Mouse (Mus musculus) CD8-positive naive resting alpha-beta T cell, adult 57 days (primary cell): ENCODE results near the gene Egfr. TPM values are rescaled to one million over a fixed set of nuclear protein-coding genes. Genes with fewer than 3 reads are reported as not detected.

Experiments
- total RNA-seq: library from RNA; stranded (reverse); gene quantifications from one replicate; pipeline ENCODE4 v1.2.4, GENCODE M21; 2023

Gene Egfr
- total RNA-seq: not detected

GRCm38 (mm10) chr11:16752007-16752348 is at the start of gene Egfr:
TSS of gene Egfr (plus strand) at chr11:16752203.

DNA sequence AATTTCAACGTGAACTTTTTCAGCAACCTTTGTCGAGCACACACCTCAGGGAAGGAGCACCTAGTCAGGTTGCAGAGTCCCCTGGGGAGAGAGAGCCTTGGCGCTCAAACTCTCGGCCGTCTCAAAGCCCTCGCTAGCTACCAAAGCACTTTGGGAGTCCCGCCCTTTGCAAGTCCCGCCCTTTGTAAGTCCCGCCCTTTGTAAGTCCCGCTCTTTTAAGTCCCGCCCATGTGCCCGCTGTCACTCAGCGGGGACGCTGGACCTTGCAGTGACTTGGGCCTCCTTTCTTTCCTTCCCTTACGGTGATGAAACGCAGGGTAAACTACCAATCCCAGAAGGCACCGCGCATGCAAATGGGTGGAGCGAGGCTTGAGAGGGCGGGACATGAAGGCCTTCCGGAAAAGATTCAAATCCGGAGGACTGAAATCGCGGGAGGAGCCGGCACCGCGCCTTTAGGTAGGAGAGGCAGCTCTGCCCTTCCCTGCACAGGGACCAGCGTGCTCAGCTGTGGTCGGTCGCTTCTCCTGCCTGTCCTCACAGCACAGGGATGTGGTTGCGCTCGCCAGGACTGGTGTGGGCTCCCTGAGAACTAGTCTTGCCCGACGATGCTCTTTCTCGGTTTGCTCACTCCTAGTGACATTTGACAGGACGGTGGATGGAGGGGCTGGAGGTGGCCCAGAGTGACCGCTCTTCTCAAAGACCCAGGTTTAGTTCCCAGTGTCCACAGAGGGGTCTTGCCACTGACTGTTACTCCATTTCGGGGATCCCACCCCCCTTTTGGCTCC is 199.2 kb downstream of the Egfr start, which contains the start of gene Fbxo48:
TSS of gene Fbxo48 (plus strand) at position 400 of the 785 bp plus-strand sequence.

Other genes starting within 250 kb of the Egfr start
- 17.1 TPM for gene Sec61g, start 243.7 kb upstream of the Egfr start, total RNA-seq
- gene Fbxo48, start 199.2 kb downstream of the Egfr start, total RNA-seq: 1.7 TPM